Mouse (Mus musculus): ENCODE results near the gene Ogt.

DNA sequence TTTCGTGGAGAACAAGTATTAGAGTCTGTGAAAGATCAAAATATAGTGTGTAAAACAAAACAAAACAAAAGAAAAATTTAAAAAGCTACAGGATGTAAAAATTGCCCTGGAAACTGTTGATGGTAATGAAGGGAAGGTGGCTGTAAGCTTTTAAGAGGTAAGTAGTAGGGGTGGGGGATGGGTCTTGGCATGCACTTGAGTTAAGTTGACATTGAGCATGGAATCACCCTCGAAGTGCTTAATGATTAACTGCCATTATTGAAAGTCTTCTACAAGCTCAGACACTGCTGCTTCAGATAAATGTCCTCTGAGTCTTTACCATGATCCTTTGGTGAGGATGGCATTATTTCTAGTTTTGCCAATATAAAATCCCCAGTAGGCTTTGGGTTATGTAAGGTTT lies 5.4 kb downstream of the Ogt start:
- TF ChIP-seq POLR2A (IDR thresholded peaks at IDR 0.05; ENCODE audit: control insufficient read depth, low read depth, low read length) (no peak), CTCF (IDR thresholded peaks at IDR 0.05; ENCODE audit: control insufficient read depth, insufficient read depth, insufficient replicate concordance, low read depth, low read length) (no peak)
